Mouse (Mus musculus): ENCODE measurements around the gene Pip4k2b. TPM values are rescaled to one million over a fixed set of nuclear protein-coding genes. Genes with fewer than 3 reads are reported as not detected.
"Not testable (repeated sequence)": the region's sequence is repeated elsewhere in the genome, so short reads cannot be mapped to it uniquely, and the experiment has no call there.

Pip4k2b gene
- total RNA-seq, 2 experiments from 2014 or later = 115 to 118 TPM

DNA sequence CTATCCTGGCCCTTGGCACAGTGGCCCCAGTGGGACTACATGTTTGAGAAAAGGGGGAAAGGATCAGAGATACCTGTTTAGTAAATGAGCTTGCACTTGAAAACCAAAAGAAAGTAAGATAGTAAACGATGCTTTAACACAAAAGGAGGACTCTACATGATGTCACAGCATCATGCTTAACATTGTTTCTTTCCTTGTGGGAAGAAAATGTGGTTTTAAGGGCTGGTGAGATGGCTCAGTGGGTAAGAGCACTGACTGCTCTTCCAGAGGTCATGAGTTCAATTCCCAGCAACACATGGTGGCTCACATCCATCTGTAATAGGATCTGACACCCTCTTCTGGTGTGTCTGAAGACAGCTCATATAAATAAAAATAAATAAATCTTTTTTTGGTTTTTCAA is 13.6 kb upstream of the Pip4k2b start:
- DNase-seq (ENCODE audit: low spot score in 2 of 2) = no peak

DNA sequence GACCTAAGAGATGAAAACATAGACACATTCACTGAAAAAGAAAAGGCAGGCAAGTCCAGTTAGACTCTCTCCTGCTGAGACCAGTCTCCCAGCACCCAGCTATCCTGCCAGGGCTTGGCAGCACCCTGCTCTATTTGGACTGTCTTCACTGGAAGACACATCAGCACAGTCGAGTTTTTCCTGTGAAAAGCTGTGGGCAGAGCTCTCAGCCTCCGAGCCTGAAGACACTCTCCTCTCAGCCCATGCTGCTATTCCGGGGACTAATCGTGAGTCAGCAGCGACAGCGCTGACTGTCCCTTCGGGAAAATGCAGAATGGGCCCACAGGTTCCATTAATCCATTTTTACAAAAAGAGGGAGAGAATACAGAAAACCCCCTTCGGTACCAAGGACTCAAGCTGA is 8.8 kb upstream of the Pip4k2b start:
- DNase-seq (ENCODE audit: low spot score in 2 of 2) = no peak

DNA sequence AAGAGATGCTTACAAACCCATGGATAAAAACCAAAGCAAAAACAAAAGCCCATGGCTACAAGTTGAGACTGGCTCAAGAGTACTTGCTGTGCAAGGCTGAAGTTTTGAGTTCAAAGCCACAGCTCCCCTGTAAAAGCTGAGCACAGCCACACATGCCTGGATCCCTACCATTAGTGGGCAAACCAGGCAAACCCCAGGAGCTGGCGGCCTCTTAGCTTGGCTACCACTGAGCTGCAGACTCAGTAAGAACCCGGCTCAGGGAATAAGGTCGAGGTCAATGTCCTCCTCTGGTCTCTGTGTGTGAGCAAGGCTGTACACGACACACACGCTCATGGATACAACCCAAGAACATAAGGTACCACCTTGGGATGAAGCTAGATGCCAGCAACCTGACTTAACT is 4.0 kb upstream of the Pip4k2b start:
- DNase-seq (ENCODE audit: low spot score in 2 of 2) = no peak

DNA sequence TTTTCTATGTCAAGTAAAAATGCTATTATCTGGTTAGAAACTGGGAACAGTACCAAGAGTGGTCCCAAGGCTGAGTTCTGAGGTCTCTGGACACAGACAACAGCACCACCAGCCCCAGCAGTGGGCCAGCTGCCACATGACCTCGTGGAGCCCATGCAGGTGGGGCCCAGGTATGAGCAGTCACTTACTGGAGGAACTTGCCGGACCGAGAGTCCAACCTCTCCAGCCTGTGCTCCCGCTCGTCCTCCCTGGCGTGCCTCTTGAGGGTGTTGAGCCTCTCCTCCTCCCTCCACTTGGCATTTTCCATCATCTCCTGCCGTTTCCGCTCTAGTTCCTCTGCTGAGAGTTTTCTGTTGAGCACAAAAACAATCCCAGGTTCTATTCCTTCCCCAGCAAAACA is 3.3 kb upstream of the Pip4k2b start:
- DNase-seq (ENCODE audit: low spot score in 2 of 2) = no peak

DNA sequence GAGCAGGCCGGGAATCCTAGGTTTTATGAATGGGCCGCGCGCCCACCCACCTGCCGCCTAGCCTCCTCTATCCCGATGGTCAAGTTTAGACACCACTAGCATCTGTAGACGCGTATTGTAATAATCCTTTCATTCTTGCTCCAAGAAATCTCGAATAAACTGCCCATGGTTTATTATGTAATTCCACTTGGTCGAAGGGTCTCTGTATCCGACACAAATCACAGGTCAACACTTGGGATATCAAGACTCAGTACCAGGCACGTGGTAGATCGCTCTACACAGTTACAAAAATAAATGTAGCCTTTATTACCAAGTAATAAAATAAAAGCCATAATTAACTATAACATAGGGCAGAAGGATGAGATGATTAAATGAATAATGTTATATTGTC is 822 bp upstream of the Pip4k2b start:
- DNase-seq (ENCODE audit: low spot score in 2 of 2) = no peak

DNA sequence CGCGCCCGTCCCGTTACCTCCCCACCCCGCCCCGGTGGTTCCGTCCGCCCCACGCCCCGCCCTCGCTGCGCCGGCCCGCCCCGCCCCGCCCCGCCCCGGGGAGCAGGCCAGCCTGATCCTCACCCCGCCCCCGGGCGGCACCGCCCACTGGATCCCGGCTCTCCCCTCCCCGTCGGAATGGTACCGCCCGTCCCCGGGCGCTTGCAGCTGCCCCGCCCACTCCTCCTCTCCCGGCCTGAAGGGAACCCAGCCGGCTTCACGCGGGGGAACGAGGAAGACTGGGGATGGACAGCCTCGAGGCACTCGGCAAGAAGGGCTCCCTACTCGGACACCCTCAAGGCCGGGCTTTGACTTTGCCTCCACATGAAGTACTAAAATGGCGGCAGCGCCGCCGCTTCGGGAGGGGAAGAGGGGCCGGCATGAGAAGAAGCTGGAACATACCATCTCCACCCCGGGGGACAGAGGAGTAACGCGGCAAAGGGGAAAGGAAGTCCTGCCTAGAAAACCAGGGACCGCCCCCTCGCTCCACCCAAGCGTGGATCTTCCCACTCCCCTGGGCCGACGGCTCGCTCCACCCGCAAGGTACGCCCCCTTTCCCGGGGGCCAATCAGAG is 320 bp upstream of the Pip4k2b start:
- DNase-seq (ENCODE audit: low spot score in 2 of 2) = peak; percentile 99

DNA sequence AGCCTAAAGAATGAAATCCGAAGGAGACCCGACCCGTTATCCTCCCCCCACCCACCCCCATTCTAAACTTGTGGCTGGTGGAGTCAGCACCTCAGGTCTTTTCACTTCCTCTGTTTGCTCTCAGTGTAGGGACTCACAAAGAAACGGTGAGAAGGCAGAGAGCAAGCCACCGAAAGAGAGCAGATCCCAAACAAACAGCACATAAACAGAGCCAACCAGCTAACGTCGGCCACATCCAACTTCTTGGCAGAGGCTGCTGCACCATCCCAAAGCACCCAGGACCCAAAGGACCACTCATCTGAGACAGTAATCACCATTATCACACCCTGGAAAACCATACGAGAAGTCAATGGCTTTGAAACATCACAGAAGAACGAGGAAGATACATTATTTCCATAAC is 1.1 kb downstream of the Pip4k2b start:
- DNase-seq (ENCODE audit: low spot score in 2 of 2) = no peak

DNA sequence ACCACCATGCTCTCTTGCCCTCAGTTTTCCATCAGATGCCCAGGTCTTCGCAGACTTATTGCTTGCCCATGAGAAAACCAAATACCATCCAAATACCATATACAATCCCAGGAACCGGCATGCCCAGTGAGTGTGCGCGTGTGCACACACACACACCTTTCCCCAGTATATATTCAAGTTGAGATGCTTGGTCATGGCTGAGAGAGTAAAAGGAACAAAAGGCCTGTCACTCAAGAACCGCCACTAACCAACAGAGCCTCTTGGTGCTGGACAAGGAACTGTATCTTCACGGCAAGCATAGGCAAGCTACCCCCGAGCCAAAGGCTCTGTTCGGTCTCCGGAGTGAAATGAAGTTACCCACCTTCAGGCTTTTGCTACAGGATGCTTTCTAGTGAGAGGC is 1.9 kb downstream of the Pip4k2b start:
- no peak for DNase-seq (ENCODE audit: low spot score in 2 of 2)

DNA sequence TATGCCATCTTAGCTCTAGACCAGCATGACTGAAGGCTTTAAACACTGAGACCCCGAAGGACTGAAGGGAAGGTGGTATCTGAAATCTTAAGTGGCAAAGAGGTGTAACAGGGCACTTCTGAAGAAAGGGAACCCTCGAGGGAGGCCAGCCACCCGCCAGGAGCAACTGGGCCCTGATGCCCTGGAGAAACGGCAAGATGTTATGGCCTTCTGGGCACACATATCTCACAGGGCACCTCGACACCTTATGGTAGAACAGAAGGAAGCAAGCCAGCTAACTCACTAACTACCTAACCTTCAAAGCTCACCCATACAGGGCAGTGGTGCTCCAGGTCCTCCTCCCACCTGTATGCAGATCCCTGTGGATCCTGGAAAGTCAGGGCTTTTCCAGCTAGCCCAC is 2.3 kb downstream of the Pip4k2b start:
- no peak for DNase-seq (ENCODE audit: low spot score in 2 of 2)

DNA sequence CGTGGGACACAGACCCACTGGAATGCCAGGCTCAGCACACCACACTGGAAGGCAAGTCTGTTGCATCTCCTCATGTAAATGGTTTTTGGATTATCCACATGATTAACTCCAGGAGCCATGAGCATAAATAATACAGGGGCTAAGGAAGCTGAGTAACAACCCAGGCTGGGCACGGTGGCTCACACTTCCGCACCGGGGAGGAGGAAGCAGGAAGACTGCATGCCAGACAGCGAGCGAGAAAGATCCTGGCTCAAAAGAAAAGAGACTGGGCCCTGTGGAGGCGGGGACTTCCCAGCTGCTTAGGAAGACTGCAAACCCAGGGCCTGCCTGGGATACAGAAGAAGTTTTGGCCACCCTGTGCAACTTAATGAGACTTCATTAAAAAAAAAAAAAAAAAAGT is 4.3 kb downstream of the Pip4k2b start:
- DNase-seq (ENCODE audit: low spot score in 2 of 2) = peak; percentile 32 to 51

DNA sequence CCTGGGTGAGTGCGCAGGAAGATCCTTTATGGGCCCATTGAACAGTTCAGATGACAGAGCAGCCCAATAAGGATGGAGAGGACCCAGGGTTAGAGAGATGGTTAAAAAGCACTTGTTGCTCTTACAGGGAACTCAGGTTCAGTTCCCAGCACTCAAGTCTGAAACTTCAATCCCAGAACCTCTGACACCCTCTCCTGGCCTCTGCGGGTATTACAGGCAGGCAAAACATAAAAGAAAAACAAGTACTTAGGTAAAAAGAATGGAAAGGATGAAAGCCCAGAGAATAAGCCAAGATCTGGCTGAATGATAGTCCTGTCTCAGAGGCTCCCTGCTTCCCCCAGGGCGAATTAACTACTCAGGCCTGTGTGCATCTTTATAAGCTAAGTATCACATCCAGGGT is 5.3 kb downstream of the Pip4k2b start:
- no peak for DNase-seq (ENCODE audit: low spot score in 2 of 2)

DNA sequence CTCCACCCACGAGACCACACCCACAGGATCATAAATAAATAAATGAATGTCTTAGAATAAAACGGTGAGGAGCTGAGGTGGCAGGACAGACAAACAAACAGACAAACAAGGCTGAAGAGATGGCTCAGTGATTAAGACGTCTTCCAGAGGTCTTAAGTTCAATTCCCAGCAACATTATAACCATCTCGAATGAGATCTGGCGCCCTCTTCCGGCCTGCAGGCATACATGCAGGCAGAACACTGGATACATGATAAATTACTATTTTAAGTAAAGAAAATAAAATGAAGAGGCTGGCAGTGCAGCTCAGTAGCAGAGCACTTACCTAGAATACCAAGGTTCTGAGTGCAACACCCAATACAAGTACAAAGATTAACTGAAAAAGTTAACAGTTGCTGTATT is 5.8 kb downstream of the Pip4k2b start:
- no peak for DNase-seq (ENCODE audit: low spot score in 2 of 2)

DNA sequence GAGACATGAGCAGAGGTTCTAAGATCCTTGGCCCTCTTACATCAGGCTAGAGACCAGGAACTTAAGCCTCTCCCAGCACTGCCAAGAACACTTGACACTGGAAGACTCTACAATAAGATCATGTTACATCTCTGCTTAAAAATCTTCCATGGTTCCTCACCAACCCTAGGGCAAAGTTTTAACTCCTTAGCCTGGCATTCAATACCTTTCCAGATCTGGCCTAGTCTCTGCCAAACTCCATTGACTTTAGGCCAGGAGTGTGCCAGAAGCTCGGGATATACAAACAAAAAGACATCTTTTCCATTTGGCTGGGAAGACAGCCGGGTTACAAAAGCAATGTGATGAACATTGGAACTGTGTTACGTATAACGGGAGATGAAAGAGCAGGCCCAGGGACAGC is 6.9 kb downstream of the Pip4k2b start:
- DNase-seq (ENCODE audit: low spot score in 2 of 2) = no peak

DNA sequence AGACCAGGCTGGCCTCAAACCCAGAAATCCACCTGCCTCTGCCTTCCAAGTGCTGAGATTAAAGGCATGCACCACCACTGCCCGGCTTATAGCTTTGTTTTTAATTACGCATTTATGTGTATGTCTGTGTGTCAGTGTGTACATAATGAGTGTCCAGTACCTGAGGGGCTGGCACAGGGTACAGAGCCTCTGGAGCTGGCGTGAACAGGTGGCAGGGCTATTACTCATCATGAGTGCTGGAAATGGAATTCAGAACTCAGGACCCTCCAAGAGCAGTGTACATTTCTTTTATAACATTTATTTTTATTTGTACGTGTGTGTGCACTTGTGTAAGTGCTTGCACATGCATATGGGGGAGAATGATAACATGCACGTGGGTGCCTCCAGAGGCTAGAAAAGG is 7.9 kb downstream of the Pip4k2b start:
- DNase-seq (ENCODE audit: low spot score in 2 of 2) = no peak

DNA sequence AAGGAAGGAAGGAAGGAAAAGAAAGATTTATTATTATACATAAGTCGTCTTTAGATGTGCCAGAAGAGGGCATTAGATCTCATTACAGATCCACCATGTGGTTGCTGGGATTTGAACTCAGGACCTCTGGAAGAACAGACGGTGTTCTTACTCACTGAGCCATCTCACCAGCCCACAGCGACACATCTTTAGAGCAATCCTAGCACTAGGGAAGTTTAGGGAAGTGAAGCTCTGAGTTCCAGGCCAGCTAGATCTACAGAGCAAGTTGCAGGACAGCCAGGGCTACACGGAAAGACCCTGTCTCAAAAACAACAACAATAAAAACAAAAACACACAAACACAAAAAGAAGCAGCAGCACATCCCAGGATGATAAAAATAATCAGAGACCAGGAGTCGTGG is 9.7 kb downstream of the Pip4k2b start:
- DNase-seq (ENCODE audit: low spot score in 2 of 2) = not testable (repeated sequence)

DNA sequence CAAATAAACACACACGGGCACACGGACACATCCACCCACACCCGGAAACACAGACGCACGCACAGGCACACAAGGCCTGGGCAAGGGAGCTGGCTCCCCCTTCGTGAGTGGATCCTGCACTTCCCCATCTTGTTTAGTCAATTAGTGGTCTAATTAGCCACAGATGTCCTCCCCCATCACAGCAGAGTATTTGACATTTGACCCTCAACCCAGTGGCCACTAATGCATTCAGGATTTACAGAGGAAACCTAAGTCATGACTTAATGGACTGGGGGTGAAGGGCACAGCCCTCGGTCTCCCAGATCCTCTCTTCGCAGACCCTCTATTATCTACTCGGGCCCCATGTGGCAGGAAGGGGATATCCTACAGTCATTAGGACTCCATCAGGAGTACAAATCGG is 10.8 kb downstream of the Pip4k2b start:
- no peak for DNase-seq (ENCODE audit: low spot score in 2 of 2)

DNA sequence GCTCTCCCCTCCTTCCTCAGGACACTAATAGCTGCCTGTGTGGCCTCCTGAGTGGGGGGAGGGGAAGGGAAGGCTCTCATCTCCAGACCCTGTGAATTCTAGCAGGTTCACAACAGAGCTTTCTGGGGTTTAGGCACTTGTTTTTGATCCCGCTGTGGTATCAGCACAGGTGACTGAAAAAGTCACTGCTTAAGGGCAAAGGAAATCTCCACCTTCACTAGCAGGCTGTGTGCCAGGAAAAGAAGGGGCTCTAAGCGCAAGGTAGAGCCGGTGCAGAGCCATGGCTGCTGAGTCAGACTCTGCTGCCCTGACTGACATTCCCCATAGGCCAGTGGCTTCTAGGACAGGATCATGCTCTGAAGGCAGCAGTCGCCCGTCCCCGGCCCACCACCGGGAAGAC is 15.8 kb downstream of the Pip4k2b start:
- DNase-seq (ENCODE audit: low spot score in 2 of 2) = no peak

DNA sequence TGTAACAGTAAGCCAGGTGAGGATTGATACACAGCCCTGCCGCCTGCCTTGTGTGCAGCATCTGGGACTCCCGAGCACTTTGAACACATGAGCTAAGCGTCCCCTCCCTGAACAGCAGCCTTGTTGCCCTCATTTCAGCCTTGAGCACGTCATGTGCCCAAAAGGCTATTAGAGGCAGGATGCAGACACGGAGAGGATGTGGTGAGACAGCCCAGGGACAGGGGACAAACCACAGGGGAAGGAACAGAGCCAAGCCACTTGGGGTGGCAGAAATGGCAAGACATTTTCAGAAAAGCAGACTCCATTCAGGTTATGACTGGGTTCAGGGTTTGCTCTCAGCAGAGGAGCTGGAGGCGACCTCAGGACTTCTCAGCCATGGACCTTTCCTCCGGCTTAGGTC is 16.2 kb downstream of the Pip4k2b start:
- no peak for DNase-seq (ENCODE audit: low spot score in 2 of 2)

DNA sequence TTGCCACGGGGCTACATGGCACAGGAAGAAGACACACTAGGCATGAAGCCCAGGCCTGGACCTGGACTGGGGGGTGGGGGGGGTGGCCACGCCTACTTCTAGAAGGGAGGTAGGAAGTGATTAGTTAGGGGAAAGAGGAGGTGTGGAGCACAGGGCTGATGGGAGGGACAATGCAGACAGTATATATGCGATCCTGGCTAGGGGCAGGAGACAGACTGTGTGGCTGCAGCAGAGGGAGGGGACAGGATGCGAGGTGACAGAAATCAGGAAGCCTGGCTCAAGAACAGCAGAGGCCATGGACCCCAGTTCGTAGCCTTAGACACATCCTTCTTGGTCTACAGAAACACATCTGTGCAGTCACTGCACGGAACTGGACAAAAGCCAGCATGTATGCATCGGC is 20.8 kb downstream of the Pip4k2b start:
- no peak for DNase-seq (ENCODE audit: low spot score in 2 of 2)

DNA sequence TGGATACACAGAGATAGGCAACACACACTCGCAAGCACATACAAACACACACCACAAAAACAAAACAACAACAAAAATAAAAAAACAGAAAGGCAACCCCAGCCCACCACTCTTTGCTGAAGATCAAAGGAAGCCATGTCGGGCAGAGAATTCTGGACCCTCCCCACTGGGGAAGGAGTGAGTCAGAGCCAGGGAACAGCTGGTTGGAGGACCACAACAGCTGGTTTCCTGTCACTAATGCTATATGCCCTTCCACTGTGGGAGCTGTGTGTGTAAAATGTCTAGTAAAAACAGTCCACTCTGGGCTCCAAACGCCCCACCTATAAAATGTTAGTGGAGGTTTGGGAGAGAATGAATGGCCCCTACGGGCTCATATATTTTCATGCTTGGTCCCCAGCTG is 23.2 kb downstream of the Pip4k2b start:
- DNase-seq (ENCODE audit: low spot score in 2 of 2) = no peak

DNA sequence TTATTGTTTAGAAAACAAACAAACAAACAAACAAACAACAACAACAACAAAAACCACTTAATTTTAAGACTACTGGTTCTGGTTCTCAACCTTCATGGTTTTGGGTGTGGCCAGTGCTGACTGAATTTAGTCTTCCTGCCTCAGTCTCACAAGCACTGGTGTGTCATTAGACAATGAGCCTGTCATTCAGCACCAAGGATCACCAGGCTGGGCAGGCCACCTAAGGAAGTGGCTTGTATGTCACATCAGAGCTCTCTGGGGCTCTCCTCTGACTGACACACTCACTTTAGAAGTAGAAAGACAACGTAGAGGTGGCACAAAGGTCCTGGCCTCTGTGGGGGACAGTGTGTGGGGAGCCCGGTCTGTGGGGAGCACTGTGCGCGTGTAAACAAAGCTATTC is 25.5 kb downstream of the Pip4k2b start:
- no peak for DNase-seq (ENCODE audit: low spot score in 2 of 2)

DNA sequence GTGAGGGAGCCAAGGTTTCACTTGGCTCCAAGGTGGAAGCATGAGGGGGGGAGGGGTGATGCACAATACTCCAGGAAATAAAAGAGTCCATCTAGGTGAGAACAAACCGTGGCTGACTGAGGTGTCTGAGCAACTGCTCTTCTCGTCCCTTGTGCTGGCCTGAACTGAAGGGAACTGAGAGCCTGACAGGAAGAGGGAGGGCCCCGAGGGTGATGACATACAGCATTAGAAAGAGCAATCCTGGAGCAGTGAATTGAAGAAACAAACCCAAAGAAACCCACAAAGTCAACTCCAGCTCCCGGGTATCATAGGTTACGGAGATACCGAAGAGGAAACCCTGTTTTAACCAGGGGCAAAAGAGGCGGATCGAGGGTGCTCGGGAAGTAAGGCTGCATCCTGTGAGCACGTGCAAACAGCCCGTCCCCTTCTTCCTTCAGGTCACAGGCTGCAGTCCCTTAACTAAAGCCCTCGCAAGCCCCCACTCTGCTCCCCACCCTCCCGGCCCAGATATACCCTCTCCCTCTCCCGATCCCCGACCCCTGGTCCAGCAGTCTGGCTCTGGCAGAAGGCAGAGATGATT is 26.1 kb downstream of the Pip4k2b start:
- DNase-seq (ENCODE audit: low spot score in 2 of 2) = no peak

DNA sequence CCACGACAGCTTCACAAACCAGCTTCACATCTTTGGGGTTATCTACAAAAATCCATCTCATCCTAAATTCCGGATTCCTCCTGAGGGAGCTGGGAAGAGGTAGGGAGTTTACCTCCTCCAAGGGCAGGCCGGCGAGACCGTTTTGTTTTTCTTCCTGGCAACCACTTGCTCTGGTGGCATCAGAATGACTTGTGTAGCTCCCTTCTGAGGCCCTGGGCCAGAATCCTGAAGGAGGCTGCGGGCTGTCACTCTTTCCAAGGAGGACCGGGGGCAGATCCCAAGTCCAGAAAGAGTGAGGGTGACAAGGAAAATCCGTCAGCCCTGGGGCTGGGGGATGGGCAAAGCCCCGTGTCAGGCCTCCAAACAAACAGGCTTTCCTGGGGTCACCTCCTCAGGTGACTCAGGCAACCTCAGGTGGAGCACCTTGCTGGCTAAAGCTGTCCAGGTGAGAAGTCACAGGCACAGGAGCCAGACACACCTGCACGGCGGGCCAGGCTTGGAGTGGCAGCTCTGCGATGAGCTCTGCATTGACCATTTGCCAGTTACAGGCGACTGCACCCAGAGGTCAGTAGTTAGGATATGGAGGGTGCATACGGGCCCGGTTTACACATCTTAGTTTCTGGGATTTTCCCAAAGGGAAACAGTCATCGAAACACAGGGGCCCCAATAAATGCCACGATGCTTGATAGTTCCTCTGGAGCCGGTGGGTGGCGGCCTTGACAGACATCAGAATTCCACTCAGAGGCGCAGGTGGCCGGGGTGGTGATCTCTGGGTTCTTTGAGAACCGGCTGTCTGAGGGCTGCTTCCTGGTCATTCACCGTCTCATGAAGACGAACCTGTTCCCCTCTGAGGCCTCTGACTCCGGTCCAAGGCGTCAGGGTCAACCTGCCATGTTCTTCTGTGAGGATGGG is 26.9 kb downstream of the Pip4k2b start:
- DNase-seq (ENCODE audit: low spot score in 2 of 2) = no peak
